Mouse (Mus musculus): Measurements from ENCODE around the gene Paxbp1. TPM values are rescaled to one million over a fixed set of nuclear protein-coding genes. Genes with fewer than 3 reads are reported as not detected.

The Paxbp1 gene
- polyA plus RNA-seq (2015; fragmentation: Nextera tagmentation; extraction: Ambion mirVana), result 15.4 and 18.3 TPM in 2 replicates

DNA sequence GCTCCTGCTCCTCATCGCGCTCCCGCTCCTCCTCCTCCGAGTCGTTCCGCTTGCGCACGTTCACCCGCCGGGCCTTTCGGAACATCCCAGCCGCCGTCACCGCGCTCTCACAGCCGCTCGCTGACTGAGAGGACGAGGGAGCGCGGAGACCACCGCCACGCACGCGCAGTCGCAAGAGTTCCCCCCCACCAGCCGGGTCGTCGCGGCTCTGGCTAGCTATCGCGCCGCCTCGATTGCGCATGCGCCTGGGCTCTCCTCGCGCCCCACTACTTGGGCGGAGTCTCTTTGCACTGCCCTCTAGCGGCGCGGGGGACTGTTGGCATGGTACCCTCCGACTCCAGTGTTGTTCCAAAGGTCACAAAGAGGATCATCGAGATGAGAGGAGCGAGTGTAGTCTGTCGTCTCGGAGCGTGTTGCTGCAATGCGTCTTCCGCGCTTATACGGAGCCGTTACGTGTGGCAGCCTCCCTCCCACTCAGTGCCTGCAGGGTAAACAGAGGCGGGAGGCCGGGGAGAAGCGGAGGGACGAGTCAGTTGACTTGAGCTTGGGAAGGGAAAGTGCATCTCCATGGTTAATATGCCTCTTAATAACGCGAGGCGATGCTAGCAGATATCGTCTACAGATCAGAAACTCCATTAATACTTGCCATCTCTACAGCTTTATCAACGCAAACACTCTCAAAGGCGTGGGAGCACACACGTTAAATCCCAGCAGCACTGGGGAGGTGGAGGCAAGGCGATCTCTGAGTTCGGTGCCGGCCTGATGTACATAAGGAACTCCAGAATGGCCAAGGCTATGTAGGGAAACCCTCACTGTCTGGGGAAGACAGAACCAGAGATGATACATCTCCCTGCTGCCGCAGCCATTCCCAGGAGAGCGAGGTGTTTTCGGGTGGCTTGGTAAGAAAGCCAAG lies at the start of gene Paxbp1:
Paxbp1 (minus strand) TSS at position 274 of the 913 bp plus-strand sequence.
- Histone ChIP-seq H3K36me3 (ENCODE audit: control insufficient read depth, insufficient read depth) (peaks cover 5% of the 10 kb centered on the region; the same call in 1 of the 2 replicates), H3K9me3 (replicated peaks; ENCODE audit: control insufficient read depth, low read length) (no peaks in the 10 kb centered on the region), H3K27me3 (ENCODE audit: control insufficient read depth, insufficient read depth, low read depth, low read length) (no peaks in the 10 kb centered on the region), H3K4me2 (ENCODE audit: low read depth, low read length) (peak within 1 kb of the TSS; percentile 78), H3K4me3 (ENCODE audit: low read depth, low read length) (peak within 1 kb of the TSS; percentile 96), H3K27ac (ENCODE audit: low read length) (peak within 1 kb of the TSS; percentile 92), H3K4me1 (ENCODE audit: control insufficient read depth, low read depth, low read length) (peaks cover 18% of the 10 kb centered on the region), H3K9ac (ENCODE audit: low read depth, low read length) (peak within 1 kb of the TSS; percentile 96)
- peak; percentile 96 for ATAC-seq (ENCODE audit: low read depth)
- 1% methylated on average over 70 of the region's 70 CpGs for WGBS (ENCODE audit: insufficient replicate concordance)

DNA sequence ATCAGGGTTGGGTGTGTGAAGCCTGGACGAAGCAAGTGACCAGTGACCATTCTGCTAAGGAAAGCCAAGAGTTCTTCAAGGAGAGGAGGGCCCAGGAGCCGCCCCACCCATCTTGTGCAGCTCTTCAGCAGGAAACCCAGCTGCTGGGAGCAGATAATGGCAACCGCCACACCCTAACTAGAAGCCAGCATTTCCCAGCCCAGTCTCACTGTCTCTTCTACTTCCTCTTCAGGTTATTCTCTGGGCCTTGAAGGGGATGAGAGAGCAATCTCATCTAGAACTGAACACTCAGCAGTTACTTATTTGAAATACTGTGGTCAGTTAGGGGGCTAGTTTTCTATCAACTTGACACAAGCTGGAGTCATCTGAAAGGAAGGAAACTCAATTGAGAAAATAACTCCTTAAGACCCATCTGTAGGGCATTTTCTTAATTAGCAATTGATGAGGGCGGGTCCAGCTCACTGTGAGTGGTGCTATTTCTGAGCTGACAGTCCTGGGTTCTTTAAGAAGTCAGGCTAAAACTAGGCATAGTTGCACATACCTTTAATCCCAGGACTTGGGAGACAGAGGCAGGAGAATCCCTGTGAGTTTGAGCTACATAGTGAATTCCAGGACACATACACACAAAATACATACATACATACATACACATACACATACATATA lies 42.4 kb upstream of the Paxbp1 start:
- Histone ChIP-seq H3K27ac (ENCODE audit: low read length) (peak overlapping the region; percentile 97), H3K4me3 (ENCODE audit: low read depth, low read length) (peak overlapping the region; percentile 36; the same call in 1 of the 2 replicates), H3K27me3 (ENCODE audit: control insufficient read depth, insufficient read depth, low read depth, low read length) (no peaks in the 10 kb centered on the region), H3K9me3 (replicated peaks; ENCODE audit: control insufficient read depth, low read length) (peaks cover 4% of the 10 kb centered on the region; the same call in 1 of the 2 replicates), H3K4me2 (ENCODE audit: low read depth, low read length) (peak overlapping the region; percentile 61), H3K36me3 (ENCODE audit: control insufficient read depth, insufficient read depth) (no peaks in the 10 kb centered on the region), H3K9ac (ENCODE audit: low read depth, low read length) (peak overlapping the region; percentile 56), H3K4me1 (ENCODE audit: control insufficient read depth, low read depth, low read length) (peaks cover 37% of the 10 kb centered on the region)
- ATAC-seq (ENCODE audit: low read depth), result peak; percentile 100
- WGBS (ENCODE audit: insufficient replicate concordance), result 29% methylated on average over 4 of the region's 4 CpGs

DNA sequence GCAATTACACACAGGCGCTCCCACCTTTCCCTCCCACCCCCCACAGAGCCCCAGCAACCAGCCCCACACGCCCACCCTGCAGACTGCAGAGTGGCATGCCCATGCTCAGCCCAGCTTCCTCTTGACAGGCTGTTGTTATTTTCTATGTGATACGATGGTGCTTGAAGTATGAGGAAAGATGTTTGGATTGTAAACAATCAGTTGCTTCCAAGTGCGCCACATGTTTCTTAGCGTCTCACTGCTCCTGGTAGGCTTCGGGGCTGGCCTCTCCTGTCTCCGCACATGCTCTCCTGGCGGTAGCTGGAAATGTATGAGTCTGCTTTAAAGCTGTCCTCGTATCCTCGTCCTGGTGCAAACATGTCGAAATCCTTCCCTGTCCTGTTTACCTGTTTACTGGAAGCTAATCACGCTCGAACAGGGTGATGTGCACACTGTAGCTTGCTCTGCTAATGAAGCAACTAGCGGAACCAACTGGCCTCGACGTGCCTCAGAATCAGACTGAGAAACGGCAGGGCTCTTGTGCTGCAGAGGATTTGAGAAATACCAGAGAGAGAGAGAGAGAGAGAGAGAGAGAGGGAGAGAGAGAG lies 41.0 kb upstream of the Paxbp1 start:
- Histone ChIP-seq H3K9ac (ENCODE audit: low read depth, low read length) (no peak overlapping the region; the same call in 1 of the 2 replicates), H3K4me1 (ENCODE audit: control insufficient read depth, low read depth, low read length) (peaks cover 40% of the 10 kb centered on the region), H3K27me3 (ENCODE audit: control insufficient read depth, insufficient read depth, low read depth, low read length) (no peaks in the 10 kb centered on the region), H3K4me2 (ENCODE audit: low read depth, low read length) (no peak overlapping the region), H3K36me3 (ENCODE audit: control insufficient read depth, insufficient read depth) (no peaks in the 10 kb centered on the region), H3K9me3 (replicated peaks; ENCODE audit: control insufficient read depth, low read length) (peaks cover 4% of the 10 kb centered on the region; the same call in 1 of the 2 replicates), H3K4me3 (ENCODE audit: low read depth, low read length) (no peak overlapping the region), H3K27ac (ENCODE audit: low read length) (peak overlapping the region; percentile 35)
- ATAC-seq (ENCODE audit: low read depth), result no peak
- 76% methylated on average over 17 of the region's 17 CpGs for WGBS (ENCODE audit: insufficient replicate concordance)

DNA sequence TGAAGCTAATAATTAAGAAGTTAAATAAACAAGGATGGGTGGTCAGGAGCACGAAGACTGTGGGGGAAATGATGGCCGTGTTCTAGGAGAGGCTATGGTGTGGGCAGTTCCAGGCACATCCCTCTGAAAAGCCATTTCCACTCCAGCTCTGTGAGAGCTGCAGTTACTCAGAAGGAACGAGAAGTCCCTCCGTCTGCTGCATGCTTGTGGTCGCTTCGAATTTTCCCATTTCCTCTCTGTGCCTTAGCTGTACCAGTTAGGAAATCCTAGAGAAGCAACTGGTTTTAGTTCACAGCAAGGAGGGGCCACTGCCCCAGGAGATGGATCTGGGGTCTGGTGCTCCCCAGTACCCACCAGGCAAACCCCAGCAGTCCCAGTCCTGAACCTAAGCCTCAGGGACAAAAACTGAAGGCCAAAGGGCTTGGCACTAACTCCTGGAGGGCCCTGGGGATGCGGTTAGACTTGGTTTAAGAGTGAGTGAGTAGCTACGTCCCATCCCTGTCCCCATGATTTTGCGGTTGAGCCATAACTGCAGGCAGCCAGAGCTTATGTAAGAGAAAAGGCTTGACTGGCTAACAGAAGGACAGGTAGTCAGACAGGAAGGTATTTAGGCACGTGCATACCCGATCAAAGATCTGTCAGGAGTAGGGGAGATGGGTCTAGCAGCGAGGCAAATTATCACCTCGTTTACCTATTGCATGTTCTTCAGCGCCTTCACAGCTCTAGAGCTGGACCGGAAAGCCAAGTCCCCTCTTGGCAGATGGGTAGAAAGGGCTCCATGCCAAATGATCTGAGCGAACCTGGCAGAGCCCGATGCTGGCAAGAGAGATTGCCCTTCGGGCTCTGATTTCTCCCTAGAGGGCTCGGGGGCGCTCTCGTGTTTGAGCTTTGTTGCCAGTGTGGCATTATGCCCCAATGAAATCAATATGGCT lies 40.2 kb upstream of the Paxbp1 start:
- Histone ChIP-seq H3K27me3 (ENCODE audit: control insufficient read depth, insufficient read depth, low read depth, low read length) (no peaks in the 10 kb centered on the region), H3K4me1 (ENCODE audit: control insufficient read depth, low read depth, low read length) (peaks cover 40% of the 10 kb centered on the region), H3K4me3 (ENCODE audit: low read depth, low read length) (no peak overlapping the region), H3K9ac (ENCODE audit: low read depth, low read length) (no peak overlapping the region), H3K27ac (ENCODE audit: low read length) (peak overlapping the region; percentile 0; the same call in 1 of the 2 replicates), H3K4me2 (ENCODE audit: low read depth, low read length) (no peak overlapping the region), H3K36me3 (ENCODE audit: control insufficient read depth, insufficient read depth) (no peaks in the 10 kb centered on the region), H3K9me3 (replicated peaks; ENCODE audit: control insufficient read depth, low read length) (peaks cover 4% of the 10 kb centered on the region; the same call in 1 of the 2 replicates)
- 84% methylated on average over 21 of the region's 21 CpGs for WGBS (ENCODE audit: insufficient replicate concordance)
- ATAC-seq (ENCODE audit: low read depth), result no peak

DNA sequence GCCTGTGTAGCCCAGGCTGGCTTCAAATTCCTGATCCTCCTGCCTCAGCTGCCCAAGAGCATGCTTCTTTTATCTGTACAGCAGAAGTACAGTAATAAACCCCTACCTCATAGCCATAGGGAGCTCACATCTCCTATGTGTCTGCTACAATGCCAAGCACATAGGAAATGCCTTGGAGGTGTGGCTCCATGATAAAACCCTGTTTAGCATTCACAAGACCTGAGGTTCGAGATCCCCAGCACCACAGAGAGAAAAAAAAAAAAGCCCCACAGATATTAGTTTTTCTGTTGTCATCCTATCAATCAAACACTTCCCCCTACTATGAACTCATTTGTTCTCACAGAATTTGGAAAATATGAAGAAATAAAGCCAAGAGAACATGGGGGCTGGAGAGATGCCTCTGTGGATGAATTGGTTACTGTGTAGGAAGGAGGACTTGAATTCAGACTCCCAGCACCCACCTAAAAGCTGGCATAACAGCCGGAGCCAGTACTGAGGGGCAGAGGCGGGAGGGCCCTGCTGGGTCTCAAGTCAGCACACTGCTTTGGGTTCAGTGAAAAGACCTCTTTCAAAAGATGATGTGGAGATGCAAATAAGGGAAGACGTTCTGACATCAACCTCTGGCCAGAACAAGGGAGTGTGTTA lies 38.8 kb upstream of the Paxbp1 start:
- WGBS (ENCODE audit: insufficient replicate concordance), result 56% methylated on average over 4 of the region's 4 CpGs
- Histone ChIP-seq H3K9me3 (replicated peaks; ENCODE audit: control insufficient read depth, low read length) (peaks cover 4% of the 10 kb centered on the region; the same call in 1 of the 2 replicates), H3K9ac (ENCODE audit: low read depth, low read length) (peak overlapping the region; percentile 34; the same call in 1 of the 2 replicates), H3K4me2 (ENCODE audit: low read depth, low read length) (no peak overlapping the region), H3K27me3 (ENCODE audit: control insufficient read depth, insufficient read depth, low read depth, low read length) (no peaks in the 10 kb centered on the region), H3K27ac (ENCODE audit: low read length) (peak overlapping the region; percentile 48; the same call in 1 of the 2 replicates), H3K36me3 (ENCODE audit: control insufficient read depth, insufficient read depth) (no peaks in the 10 kb centered on the region), H3K4me3 (ENCODE audit: low read depth, low read length) (no peak overlapping the region), H3K4me1 (ENCODE audit: control insufficient read depth, low read depth, low read length) (peaks cover 37% of the 10 kb centered on the region)
- ATAC-seq (ENCODE audit: low read depth), result no peak

DNA sequence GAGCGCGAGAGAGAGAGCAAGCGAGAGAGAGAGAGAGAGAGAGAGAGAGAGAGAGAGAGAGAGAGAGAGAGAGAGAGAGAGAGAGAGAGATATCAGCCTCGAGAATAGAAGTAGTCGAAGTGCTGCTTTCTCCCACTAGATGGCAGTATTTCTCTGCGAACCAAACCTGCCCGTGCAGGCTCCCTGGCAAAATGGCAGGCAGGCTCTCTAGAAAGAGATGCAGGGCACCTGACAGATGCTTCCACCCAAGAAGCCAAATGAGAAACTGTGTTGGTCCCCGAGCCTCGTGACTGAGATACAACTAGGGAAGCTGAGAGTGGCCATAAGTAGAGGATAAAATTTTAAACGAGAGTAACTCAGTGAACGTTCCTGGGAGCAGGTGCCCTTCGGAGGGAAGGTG lies 37.2 kb upstream of the Paxbp1 start:
- Histone ChIP-seq H3K27ac (ENCODE audit: low read length) (no peak overlapping the region), H3K4me1 (ENCODE audit: control insufficient read depth, low read depth, low read length) (peaks cover 24% of the 10 kb centered on the region), H3K9me3 (replicated peaks; ENCODE audit: control insufficient read depth, low read length) (peaks cover 4% of the 10 kb centered on the region; the same call in 1 of the 2 replicates), H3K27me3 (ENCODE audit: control insufficient read depth, insufficient read depth, low read depth, low read length) (no peaks in the 10 kb centered on the region), H3K4me2 (ENCODE audit: low read depth, low read length) (no peak overlapping the region), H3K36me3 (ENCODE audit: control insufficient read depth, insufficient read depth) (no peaks in the 10 kb centered on the region), H3K9ac (ENCODE audit: low read depth, low read length) (no peak overlapping the region), H3K4me3 (ENCODE audit: low read depth, low read length) (no peak overlapping the region)
- peak; percentile 53; the same call in 1 of the 2 replicates for ATAC-seq (ENCODE audit: low read depth)
- WGBS (ENCODE audit: insufficient replicate concordance), result 19% methylated on average over 12 of the region's 12 CpGs

DNA sequence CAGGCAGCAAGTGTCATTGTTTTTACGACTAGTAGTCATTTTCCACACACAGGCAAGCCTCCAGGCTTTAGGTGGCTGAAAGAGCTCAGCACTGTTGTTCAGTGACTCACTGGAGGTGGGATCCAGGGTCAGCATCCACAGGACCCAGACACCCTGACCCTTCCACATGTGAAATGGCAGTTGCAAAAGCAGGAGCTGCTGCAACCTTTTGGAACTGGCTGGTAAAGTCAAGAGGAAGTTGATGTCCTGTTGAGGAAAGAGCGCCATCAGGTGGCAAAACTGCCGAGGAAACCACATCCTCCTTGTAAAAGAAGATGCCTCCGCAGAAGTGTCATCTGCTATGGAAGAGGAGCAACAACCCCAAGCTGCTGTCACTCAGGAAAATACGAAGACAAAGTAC lies 31.8 kb upstream of the Paxbp1 start:
- no peak overlapping the region for H3K9ac ChIP-seq (ENCODE audit: low read depth, low read length)
- H3K4me2 ChIP-seq (ENCODE audit: low read depth, low read length), result no peak overlapping the region
- WGBS (ENCODE audit: insufficient replicate concordance), result 40% methylated on average over 5 of the region's 5 CpGs
- H3K27ac ChIP-seq (ENCODE audit: low read length), result no peak overlapping the region
- no peaks in the 10 kb centered on the region; the same call in 1 of the 2 replicates for H3K27me3 ChIP-seq (ENCODE audit: control insufficient read depth, insufficient read depth, low read depth, low read length)
- no peaks in the 10 kb centered on the region for H3K9me3 ChIP-seq (replicated peaks; ENCODE audit: control insufficient read depth, low read length)
- no peaks in the 10 kb centered on the region for H3K4me1 ChIP-seq (ENCODE audit: control insufficient read depth, low read depth, low read length)
- no peak overlapping the region for H3K4me3 ChIP-seq (ENCODE audit: low read depth, low read length)
- ATAC-seq (ENCODE audit: low read depth), result no peak
- H3K36me3 ChIP-seq (ENCODE audit: control insufficient read depth, insufficient read depth), result no peaks in the 10 kb centered on the region

Measured in liver, embryonic 16.5 days (tissue).